Mouse (Mus musculus) central nervous system, embryonic 18 days (tissue): ENCODE data around the gene Arid5b. TPM values are rescaled to one million over a fixed set of nuclear protein-coding genes. Genes with fewer than 3 reads are reported as not detected.

Experiments
- polyA plus RNA-seq: library from polyadenylated mRNA; depleted of rRNA; stranded (reverse); fragments of >200 nt; gene quantifications from 2 replicates; pipeline ENCODE4 v1.2.3, GENCODE M21; 2012; rRNA removed

Gene Arid5b
- polyA plus RNA-seq = 7.5 and 7.9 TPM in 2 replicates

GRCm38 (mm10) chr10:68278632-68279361, at the start of gene Arid5b:
Arid5b (minus strand) TSS chr10:68278740.

